Mouse (Mus musculus): Measurements from ENCODE around the gene Smpdl3a.

Gene Smpdl3a

DNA sequence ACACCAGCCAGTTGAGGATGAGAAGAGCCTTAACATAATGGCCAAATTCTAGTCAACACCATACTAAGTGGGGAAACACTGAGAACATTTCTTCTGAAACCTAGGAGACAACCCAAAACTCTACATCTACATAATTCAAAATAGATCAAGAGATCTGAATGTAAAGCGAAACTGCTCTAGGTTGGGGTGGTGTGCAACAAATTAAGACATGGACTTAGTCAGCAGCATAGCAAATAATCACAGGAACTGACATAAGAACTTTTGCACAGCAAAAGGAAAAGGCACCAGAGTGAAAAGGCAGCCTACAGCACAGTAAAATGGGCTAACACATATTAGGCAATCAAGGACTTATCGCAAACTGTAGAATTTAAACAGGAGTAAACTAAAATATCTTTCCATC is 25.1 kb downstream of the Smpdl3a start:
- DNase-seq (ENCODE audit: low spot score in 2 of 2) = no peak

DNA sequence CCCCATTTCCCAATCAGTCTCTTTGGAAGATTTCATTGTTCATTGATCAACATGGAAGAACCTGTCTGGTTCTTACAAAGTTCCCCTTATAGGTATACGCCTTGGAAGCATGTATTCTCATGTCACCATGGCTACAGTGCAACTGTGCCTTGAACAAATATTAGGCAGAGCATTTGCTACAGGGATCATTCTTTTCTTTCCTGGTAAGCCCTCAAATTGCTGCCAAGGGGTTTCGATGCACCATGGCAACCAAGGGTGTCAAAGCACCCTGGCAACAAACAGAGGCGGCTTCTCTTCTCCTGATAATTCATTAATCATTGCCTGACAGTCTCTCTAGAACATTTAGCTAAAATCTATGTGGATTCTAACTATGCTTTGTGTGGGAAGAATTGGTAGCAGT is 28.3 kb downstream of the Smpdl3a start:
- DNase-seq (ENCODE audit: low spot score in 2 of 2) = no peak

DNA sequence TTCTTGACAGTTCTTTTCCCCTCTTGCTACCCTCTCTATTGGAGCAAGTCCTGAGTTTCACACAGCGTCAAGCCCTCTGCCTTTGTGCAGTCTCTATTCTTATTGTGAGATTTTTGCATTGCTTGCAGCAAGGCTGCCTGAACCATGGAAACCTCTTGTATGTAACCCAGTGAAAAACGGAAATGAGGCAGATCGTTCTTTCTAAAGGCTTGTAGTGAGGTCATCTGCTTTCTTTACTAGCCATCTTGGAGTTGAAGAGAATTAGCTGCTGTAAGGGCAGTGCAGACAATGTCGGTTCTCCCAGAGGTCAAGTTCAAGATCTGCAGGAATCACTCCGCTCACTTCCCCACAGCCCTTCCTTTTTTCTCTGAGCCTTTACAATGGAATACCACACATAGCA is 34.5 kb downstream of the Smpdl3a start:
- DNase-seq (ENCODE audit: low spot score in 2 of 2) = no peak

DNA sequence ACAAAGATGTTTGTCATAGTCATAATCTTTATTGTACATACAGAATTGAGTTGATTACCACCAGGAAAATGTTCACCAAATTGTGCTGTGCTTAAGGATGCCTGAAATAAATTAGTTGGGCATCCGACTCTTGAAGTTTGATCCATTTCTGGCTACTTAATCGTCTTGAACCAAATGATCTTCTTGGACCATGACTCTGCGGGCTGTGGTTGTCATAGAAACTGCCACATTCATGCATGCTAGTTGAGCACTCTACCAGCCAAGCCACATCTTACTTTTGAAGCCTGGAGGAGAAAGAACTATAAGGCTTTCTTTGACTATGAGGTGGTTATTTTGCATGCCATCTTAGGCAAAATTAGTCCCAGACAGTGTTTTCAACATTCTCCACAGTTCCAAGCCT is 35.5 kb downstream of the Smpdl3a start:
- no peak for DNase-seq (ENCODE audit: low spot score in 2 of 2)

DNA sequence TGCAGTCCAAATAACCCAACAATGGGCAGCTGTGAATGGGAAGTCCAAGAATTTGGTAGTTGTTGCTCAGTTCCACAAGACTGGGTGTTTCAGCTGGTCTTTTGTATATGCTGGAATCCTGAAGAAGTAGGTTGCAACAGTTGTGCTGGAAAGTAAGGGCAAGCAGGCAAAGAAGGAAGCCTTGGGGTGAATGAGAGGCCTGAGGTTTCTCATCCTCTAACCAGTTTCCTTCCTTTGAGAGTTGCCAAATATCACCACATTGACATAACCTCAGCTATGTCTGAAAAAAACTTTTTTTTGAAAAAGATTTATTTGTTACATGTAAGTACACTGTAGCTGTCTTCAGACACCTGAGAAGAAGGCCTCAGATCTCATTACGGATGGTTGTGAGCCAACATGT is 41.0 kb downstream of the Smpdl3a start:
- no peak for DNase-seq (ENCODE audit: low spot score in 2 of 2)

DNA sequence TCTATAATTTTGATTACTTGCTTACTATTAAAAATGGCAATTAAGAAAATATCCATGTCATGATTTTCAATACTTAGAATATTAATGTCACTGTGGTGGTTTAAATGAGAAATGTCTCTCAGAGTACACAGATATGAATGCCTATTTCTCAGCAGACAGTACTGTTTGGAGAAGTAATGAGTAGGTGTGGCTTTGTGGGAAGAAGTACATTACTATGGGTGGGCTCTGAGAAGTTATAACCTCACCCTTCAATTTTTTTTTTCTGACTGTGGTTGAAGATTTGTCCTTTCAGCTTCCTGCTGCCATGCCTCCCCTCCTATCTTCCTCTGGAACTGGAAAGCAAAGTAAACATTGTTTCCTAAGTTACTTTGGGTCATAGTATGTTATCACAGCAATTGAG is 41.8 kb downstream of the Smpdl3a start:
- DNase-seq (ENCODE audit: low spot score in 2 of 2) = no peak

DNA sequence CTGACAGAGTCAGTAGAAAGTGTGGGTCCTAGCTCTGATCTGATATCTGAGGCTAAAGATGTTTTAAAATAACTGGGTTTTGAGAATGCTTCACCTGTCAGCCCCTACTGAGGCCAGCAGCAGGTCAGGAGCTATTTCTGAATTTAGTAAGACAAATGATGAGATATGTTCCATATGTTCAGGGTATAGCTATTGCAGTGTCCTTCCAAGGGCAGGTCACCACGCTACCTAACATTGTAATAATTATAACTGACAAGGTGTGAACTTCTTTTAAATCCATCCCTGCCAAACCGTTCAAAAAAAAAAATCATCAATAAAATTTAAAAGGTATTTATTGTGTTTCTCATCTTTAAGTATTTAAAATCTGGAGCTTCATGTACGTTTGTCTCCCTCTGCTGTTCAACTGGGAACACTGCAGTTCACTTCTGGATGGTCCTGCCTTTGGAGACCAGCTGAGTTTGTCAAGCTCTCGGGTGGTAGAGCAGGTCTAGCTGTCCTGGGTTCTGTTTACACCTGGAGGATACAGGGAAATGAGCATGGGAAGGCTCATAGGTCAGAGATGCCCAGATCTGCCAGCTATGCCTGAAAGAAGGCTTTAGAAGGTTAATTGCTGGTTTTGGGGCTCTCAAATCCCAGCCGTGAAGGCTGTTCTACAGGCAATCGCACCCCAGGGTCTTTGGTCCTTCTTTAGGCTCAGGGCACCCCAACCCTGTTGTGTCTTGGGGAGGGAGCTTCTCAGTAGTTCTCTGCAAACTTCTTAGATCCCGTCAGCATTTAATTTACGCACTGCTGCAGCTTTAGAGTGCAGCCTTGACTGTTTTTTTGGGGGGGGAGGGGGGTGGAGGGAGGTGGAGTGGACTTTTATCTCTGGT is 47.7 kb downstream of the Smpdl3a start:
- DNase-seq (ENCODE audit: low spot score in 2 of 2) = no peak

DNA sequence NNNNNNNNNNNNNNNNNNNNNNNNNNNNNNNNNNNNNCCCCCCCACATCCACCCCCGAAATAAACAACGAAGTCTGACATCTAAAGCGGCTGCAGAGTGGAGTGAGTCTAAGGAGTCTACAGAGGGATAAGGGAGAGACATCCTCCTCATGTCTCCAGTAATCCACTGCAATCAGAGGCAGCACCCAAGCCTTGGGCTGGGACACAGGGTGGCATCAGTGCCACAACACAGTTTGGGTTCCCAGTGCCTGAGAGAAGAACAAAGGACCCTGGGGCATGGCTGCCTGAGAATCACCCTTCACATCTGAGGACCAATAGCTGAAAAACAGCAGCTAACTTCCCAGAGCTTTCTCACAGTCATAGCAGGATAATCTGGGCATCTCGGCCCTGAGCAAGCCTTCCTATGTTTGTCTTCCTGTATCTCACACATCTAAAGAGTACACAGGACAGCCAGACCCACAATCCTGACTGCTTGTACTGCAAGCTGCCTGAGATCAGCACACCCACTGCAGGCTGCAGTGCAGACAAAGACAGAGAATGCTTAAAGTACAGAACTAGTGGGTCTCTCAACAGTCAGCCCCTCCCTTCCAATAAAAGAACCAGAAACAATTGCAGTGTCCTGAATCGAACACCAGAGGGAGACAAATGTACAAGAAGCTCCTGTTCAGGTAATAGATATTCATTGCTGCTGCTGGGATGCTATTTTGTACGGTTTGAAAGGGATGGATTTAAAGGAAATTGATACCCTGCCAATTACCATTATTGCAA is 54.0 kb downstream of the Smpdl3a start:
- DNase-seq (ENCODE audit: low spot score in 2 of 2) = no peak

Measured in urinary bladder, postnatal 4 days (tissue).